Mouse (Mus musculus) megakaryocyte, embryonic 14.5 days (primary cell): ENCODE measurements at regions not wholly inside any gene's neighbourhood (a gene's known extent, or its start where the extent isn't known, plus 50 kb on each side); places are given as distances from the start of the nearest gene placed in this dataset.

Experiments used
- FLI1 ChIP-seq: IDR thresholded peaks from 2 replicates; pipeline ENCODE4 v1.6.1; 2012; ENCODE audit warnings: low read length, inconsistent platforms, mixed read lengths
- GATA1 ChIP-seq: IDR thresholded peaks from 3 replicates; pipeline ENCODE4 v1.6.1; 2012; ENCODE audit warnings: mixed read lengths, low read length, inconsistent platforms, borderline replicate concordance

DNA sequence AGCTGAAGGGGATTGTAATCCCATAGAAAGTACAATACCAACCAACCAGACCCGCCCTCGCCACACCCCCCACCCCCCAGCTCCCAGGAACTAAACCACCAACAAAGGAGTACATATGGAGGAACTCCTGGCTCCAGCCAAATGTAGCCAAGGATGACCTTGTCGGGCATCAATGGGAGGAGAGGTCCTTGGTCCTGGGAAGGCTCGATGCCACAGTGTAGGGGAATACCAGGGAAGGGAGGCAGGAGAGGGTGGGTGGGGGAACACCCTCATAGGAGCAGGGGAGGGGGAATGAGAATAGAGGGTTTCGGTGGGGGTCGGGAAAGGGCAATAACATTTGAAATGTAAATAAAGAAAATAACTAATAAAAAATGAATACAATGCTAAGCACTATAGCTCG lies 429.1 kb downstream of the Fign start:
- TF ChIP-seq GATA1 (no peak), FLI1 (no peak)
